Mouse (Mus musculus): ENCODE data around the gene Dnajc7. TPM values are rescaled to one million over a fixed set of nuclear protein-coding genes. Genes with fewer than 3 reads are reported as not detected.

Gene Dnajc7
- polyA plus RNA-seq, 1 experiment from 2014 or later = 184 TPM

- 72% methylated on average over 4 of the region's 4 CpGs for WGBS
- no peak overlapping the region for H3K9ac ChIP-seq (ENCODE audit: low read depth, low read length)
- no peak overlapping the region for H3K4me2 ChIP-seq (ENCODE audit: low read depth, low read length)
- H3K9me3 ChIP-seq (ENCODE audit: control insufficient read depth, low read length) = no peaks in the 10 kb centered on the region
- no peak overlapping the region for H3K27ac ChIP-seq (ENCODE audit: low read length)
- no peaks in the 10 kb centered on the region for H3K27me3 ChIP-seq (replicated peaks; ENCODE audit: control insufficient read depth, insufficient read depth, low read length)
- H3K4me3 ChIP-seq (ENCODE audit: low read length) = no peak overlapping the region
- H3K36me3 ChIP-seq (ENCODE audit: control insufficient read depth, insufficient read depth, low read length) = no peaks in the 10 kb centered on the region
- peaks cover 10% of the 10 kb centered on the region; the same call in 1 of the 2 replicates for H3K4me1 ChIP-seq (ENCODE audit: control insufficient read depth, insufficient read depth, low read length)
- no peak for ATAC-seq
Measured at GRCm38 (mm10) chr11:100608796-100609195, 11.2 kb downstream of the Dnajc7 start.

- Histone ChIP-seq H3K27me3 (replicated peaks; ENCODE audit: control insufficient read depth, insufficient read depth, low read length) (no peaks in the 10 kb centered on the region), H3K9me3 (ENCODE audit: control insufficient read depth, low read length) (no peaks in the 10 kb centered on the region), H3K27ac (ENCODE audit: low read length) (no peak overlapping the region), H3K4me2 (ENCODE audit: low read depth, low read length) (no peak overlapping the region), H3K9ac (ENCODE audit: low read depth, low read length) (no peak overlapping the region), H3K4me1 (ENCODE audit: control insufficient read depth, insufficient read depth, low read length) (peaks cover 13% of the 10 kb centered on the region; the same call in 1 of the 2 replicates), H3K4me3 (ENCODE audit: low read length) (no peak overlapping the region), H3K36me3 (ENCODE audit: control insufficient read depth, insufficient read depth, low read length) (no peaks in the 10 kb centered on the region)
- 93% methylated on average over 6 of the region's 6 CpGs for WGBS
- ATAC-seq = no peak
Measured at GRCm38 (mm10) chr11:100607121-100607520, 12.8 kb downstream of the Dnajc7 start.

GRCm38 (mm10) chr11:100605451-100605850 lies 14.5 kb downstream of the Dnajc7 start:
- no peak for ATAC-seq
- 88% methylated on average over 10 of the region's 10 CpGs for WGBS
- Histone ChIP-seq H3K4me2 (ENCODE audit: low read depth, low read length) (no peak overlapping the region), H3K4me3 (ENCODE audit: low read length) (no peak overlapping the region), H3K4me1 (ENCODE audit: control insufficient read depth, insufficient read depth, low read length) (peaks cover 10% of the 10 kb centered on the region; the same call in 1 of the 2 replicates), H3K36me3 (ENCODE audit: control insufficient read depth, insufficient read depth, low read length) (no peaks in the 10 kb centered on the region), H3K9ac (ENCODE audit: low read depth, low read length) (no peak overlapping the region), H3K27ac (ENCODE audit: low read length) (no peak overlapping the region), H3K9me3 (ENCODE audit: control insufficient read depth, low read length) (no peaks in the 10 kb centered on the region), H3K27me3 (replicated peaks; ENCODE audit: control insufficient read depth, insufficient read depth, low read length) (no peaks in the 10 kb centered on the region)

- H3K4me1 ChIP-seq (ENCODE audit: control insufficient read depth, insufficient read depth, low read length) = peaks cover 8% of the 10 kb centered on the region; the same call in 1 of the 2 replicates
- no peak overlapping the region for H3K4me2 ChIP-seq (ENCODE audit: low read depth, low read length)
- ATAC-seq = no peak
- H3K9me3 ChIP-seq (ENCODE audit: control insufficient read depth, low read length) = no peaks in the 10 kb centered on the region
- no peaks in the 10 kb centered on the region; the same call in 1 of the 2 replicates for H3K36me3 ChIP-seq (ENCODE audit: control insufficient read depth, insufficient read depth, low read length)
- no peak overlapping the region for H3K27ac ChIP-seq (ENCODE audit: low read length)
- 76% methylated on average over 4 of the region's 4 CpGs for WGBS
- H3K4me3 ChIP-seq (ENCODE audit: low read length) = no peak overlapping the region
- H3K9ac ChIP-seq (ENCODE audit: low read depth, low read length) = no peak overlapping the region
- no peaks in the 10 kb centered on the region for H3K27me3 ChIP-seq (replicated peaks; ENCODE audit: control insufficient read depth, insufficient read depth, low read length)
Measured at GRCm38 (mm10) chr11:100604321-100605005, 15.5 kb downstream of the Dnajc7 start.

GRCm38 (mm10) chr11:100603813-100604212 lies 16.2 kb downstream of the Dnajc7 start:
- H3K4me1 ChIP-seq (ENCODE audit: control insufficient read depth, insufficient read depth, low read length) = peaks cover 8% of the 10 kb centered on the region; the same call in 1 of the 2 replicates
- H3K4me2 ChIP-seq (ENCODE audit: low read depth, low read length) = no peak overlapping the region
- 80% methylated on average over 8 of the region's 8 CpGs for WGBS
- ATAC-seq = no peak
- no peaks in the 10 kb centered on the region for H3K27me3 ChIP-seq (replicated peaks; ENCODE audit: control insufficient read depth, insufficient read depth, low read length)
- H3K9ac ChIP-seq (ENCODE audit: low read depth, low read length) = no peak overlapping the region
- H3K36me3 ChIP-seq (ENCODE audit: control insufficient read depth, insufficient read depth, low read length) = peaks cover 4% of the 10 kb centered on the region
- no peaks in the 10 kb centered on the region for H3K9me3 ChIP-seq (ENCODE audit: control insufficient read depth, low read length)
- no peak overlapping the region for H3K4me3 ChIP-seq (ENCODE audit: low read length)
- peak overlapping the region; percentile 18; the same call in 1 of the 2 replicates for H3K27ac ChIP-seq (ENCODE audit: low read length)

GRCm38 (mm10) chr11:100603155-100603554 lies 16.8 kb downstream of the Dnajc7 start:
- Histone ChIP-seq H3K4me2 (ENCODE audit: low read depth, low read length) (no peak overlapping the region), H3K4me1 (ENCODE audit: control insufficient read depth, insufficient read depth, low read length) (peaks cover 8% of the 10 kb centered on the region; the same call in 1 of the 2 replicates), H3K9me3 (ENCODE audit: control insufficient read depth, low read length) (no peaks in the 10 kb centered on the region), H3K27me3 (replicated peaks; ENCODE audit: control insufficient read depth, insufficient read depth, low read length) (no peaks in the 10 kb centered on the region), H3K36me3 (ENCODE audit: control insufficient read depth, insufficient read depth, low read length) (peaks cover 5% of the 10 kb centered on the region), H3K27ac (ENCODE audit: low read length) (no peak overlapping the region), H3K4me3 (ENCODE audit: low read length) (no peak overlapping the region), H3K9ac (ENCODE audit: low read depth, low read length) (no peak overlapping the region)
- 84% methylated on average over 9 of the region's 9 CpGs for WGBS
- no peak for ATAC-seq

GRCm38 (mm10) chr11:100601372-100601771 lies 18.6 kb downstream of the Dnajc7 start:
- H3K27me3 ChIP-seq (replicated peaks; ENCODE audit: control insufficient read depth, insufficient read depth, low read length) = no peaks in the 10 kb centered on the region

GRCm38 (mm10) chr11:100598074-100598473 lies 21.9 kb downstream of the Dnajc7 start:
- Histone ChIP-seq H3K27me3 (replicated peaks; ENCODE audit: control insufficient read depth, insufficient read depth, low read length) (no peaks in the 10 kb centered on the region), H3K4me1 (ENCODE audit: control insufficient read depth, insufficient read depth, low read length) (no peaks in the 10 kb centered on the region), H3K4me3 (ENCODE audit: low read length) (no peak overlapping the region), H3K9ac (ENCODE audit: low read depth, low read length) (no peak overlapping the region), H3K36me3 (ENCODE audit: control insufficient read depth, insufficient read depth, low read length) (peaks cover 5% of the 10 kb centered on the region), H3K9me3 (ENCODE audit: control insufficient read depth, low read length) (no peaks in the 10 kb centered on the region), H3K4me2 (ENCODE audit: low read depth, low read length) (no peak overlapping the region), H3K27ac (ENCODE audit: low read length) (no peak overlapping the region)
- 72% methylated on average over 4 of the region's 4 CpGs for WGBS
- no peak for ATAC-seq

More at GRCm38 (mm10) chr11:100601372-100601771, 18.6 kb downstream of the Dnajc7 start:
- no peak for ATAC-seq
- no peak overlapping the region for H3K27ac ChIP-seq (ENCODE audit: low read length)
- H3K4me1 ChIP-seq (ENCODE audit: control insufficient read depth, insufficient read depth, low read length) = peaks cover 8% of the 10 kb centered on the region; the same call in 1 of the 2 replicates
- H3K9me3 ChIP-seq (ENCODE audit: control insufficient read depth, low read length) = no peaks in the 10 kb centered on the region
- H3K4me3 ChIP-seq (ENCODE audit: low read length) = no peak overlapping the region
- no peak overlapping the region for H3K9ac ChIP-seq (ENCODE audit: low read depth, low read length)
- H3K36me3 ChIP-seq (ENCODE audit: control insufficient read depth, insufficient read depth, low read length) = peaks cover 5% of the 10 kb centered on the region
- WGBS = 91% methylated on average over 3 of the region's 3 CpGs
- no peak overlapping the region for H3K4me2 ChIP-seq (ENCODE audit: low read depth, low read length)

- H3K27ac ChIP-seq (ENCODE audit: low read length) = no peak overlapping the region
- H3K4me1 ChIP-seq (ENCODE audit: control insufficient read depth, insufficient read depth, low read length) = no peaks in the 10 kb centered on the region
- ATAC-seq = no peak
- peaks cover 14% of the 10 kb centered on the region for H3K36me3 ChIP-seq (ENCODE audit: control insufficient read depth, insufficient read depth, low read length)
- 83% methylated on average over 4 of the region's 4 CpGs for WGBS
- no peaks in the 10 kb centered on the region for H3K27me3 ChIP-seq (replicated peaks; ENCODE audit: control insufficient read depth, insufficient read depth, low read length)
- no peak overlapping the region for H3K4me2 ChIP-seq (ENCODE audit: low read depth, low read length)
- no peaks in the 10 kb centered on the region for H3K9me3 ChIP-seq (ENCODE audit: control insufficient read depth, low read length)
- no peak overlapping the region for H3K9ac ChIP-seq (ENCODE audit: low read depth, low read length)
- H3K4me3 ChIP-seq (ENCODE audit: low read length) = no peak overlapping the region
Measured at GRCm38 (mm10) chr11:100595533-100595932, 24.4 kb downstream of the Dnajc7 start.

Measured in intestine, embryonic 16.5 days (tissue).